Mouse (Mus musculus) right cerebral cortex, postnatal 36 days (tissue): ENCODE results near the gene Gm3558.
"Not testable (repeated sequence)": the region's sequence is repeated elsewhere in the genome, so short reads cannot be mapped to it uniquely, and the experiment has no call there.

Experiments
- DNase-seq, 2 experiments: peaks; one replicate each; pipeline ENCODE4 v3.0.0; 2022; ENCODE audit warnings: low spot score in 2 of 2, mixed read lengths in 1 of 2

Gene Gm3558

DNA sequence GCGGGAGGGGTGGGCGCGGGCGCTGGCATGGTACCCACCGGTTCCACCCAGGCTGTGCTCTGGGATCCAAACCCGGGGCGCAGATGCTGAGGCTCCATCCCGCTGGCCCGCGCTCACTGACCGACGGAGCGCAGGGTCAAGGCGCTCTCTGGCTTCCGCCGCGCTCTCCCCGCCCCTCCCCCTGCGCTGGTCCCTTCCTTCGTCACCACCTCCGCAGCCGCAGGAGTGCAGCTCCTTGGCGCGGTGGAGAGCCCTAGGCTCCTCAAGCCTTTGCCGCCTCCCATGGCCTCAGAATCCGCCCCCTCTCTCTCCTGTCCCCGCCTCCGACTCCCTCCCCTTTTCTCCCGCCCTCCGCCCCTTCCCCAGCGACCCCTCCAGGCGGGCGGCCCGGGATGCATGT lies at the start of gene Gm3558:
Gene Gm3558, minus strand, starts transcription at position 185 of the 400 bp plus-strand sequence.
- DNase-seq = not testable (repeated sequence)

DNA sequence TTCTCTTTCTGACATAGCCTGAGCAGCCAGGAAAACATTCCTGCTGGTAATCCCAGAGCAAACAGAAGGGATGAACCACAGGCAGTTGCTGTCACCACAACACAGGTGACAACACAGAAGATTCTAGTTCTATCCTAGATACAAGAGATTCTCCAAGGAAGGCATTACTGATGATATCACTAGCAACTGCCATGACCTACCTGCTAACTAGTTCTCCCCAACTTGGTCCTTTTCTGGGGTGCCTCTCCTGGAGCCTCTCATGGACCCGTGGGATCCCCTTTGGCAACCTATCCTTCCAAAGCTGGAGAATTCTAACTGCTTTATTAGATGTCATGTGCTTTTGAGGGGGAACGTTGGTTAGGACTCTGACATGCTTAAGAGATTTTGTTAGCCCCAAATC lies 27.1 kb upstream of the Gm3558 start, which contains the start of gene Gm10338:
Gene Gm10338, minus strand, starts transcription at position 101 of the 400 bp plus-strand sequence.
- not testable (repeated sequence) for DNase-seq

DNA sequence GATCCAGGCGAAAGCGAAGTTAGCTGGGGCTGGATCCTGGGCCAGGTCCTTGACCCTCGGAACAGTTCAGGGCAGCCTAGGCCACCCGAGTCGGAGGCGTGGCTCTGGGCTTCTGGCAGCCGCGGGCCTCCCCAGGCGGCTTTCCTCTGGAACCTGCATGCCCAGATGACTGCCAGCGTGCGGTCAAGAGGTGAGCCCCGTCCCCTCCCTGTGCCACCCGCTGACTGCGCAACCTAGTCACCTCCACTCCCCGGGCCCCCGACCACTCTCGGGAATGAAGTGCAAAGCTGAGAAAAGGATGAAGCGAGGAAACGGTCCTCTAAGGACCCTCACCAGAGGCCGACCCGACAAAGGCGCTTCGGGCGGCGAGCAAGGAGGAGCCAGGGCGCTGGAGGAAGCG lies 476 bp downstream of the Gm3558 start:
- DNase-seq = not testable (repeated sequence)

DNA sequence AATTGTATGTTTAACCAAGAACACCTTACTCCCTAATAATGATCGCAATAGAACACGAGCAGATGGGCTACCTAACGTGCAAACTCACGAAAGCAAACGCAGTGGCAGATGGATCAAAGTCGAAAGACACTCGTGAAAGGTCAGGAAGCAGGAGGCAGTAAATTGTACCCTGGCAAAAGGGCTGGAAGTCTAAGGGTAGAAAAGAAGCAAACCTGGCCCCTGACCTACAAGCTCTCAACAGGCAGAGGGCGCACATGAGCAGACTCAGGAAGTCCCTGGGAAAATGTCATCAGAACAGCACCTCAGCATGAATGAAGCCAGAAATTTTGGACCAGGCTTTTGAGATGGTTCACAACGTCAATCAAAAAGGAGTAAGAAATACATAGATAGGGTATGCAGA lies 1.1 kb downstream of the Gm3558 start:
- DNase-seq = not testable (repeated sequence)
